Mouse (Mus musculus): Measurements from ENCODE around the gene Ggta1.

DNA sequence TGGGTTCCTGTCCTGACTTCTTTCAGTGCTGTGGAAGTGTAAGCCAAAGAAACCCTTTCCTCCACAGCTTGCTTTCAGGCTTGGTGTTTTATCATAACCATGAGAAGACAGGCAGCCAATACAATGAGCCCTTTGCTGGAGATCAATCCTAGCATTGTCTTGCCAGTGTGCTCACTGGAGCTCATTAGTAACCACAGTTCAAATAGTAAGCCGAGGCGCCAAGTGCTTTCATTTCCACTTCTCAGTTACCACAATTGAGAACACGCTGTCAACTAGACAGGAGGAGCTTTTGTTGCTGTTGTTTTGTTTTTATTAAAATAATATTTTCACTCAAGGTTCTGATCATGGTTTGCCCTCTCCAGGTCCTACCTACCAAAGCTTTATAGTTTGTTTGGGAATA, 1.5 kb upstream of the Ggta1 start:
- TF ChIP-seq CTCF (IDR thresholded peaks at IDR 0.05; ENCODE audit: low read depth) (no peak), EP300 (IDR thresholded peaks at IDR 0.05; ENCODE audit: low read depth) (no peak)

Measured in heart, postnatal 0 days (tissue).